Mouse (Mus musculus) MEL (cell line): ENCODE results near the gene Gnai3.

Source experiments
- CTCF ChIP-seq, 3 experiments: IDR thresholded peaks in 2 of 3; conservative IDR thresholded peaks in 1 of 3; 2 replicates each; pipeline ENCODE4 v1.5.1; 2011 to 2012; ENCODE audit warnings: low read length in 3 of 3, low read depth in 2 of 3, mild to moderate bottlenecking in 2 of 3, improper control_type of control experiment in 1 of 3, inconsistent platforms in 1 of 3, mixed read lengths in 1 of 3, moderate library complexity in 1 of 3; ENCODE audit not compliant: control insufficient read depth in 1 of 3, insufficient read depth in 1 of 3, poor library complexity in 1 of 3, severe bottlenecking in 1 of 3
- RAD21 ChIP-seq: IDR thresholded peaks from 2 replicates; pipeline ENCODE4 v1.6.1; 2011; ENCODE audit warnings: mild to moderate bottlenecking, low read depth, low read length, improper control_type of control experiment

- TF ChIP-seq CTCF (IDR thresholded peaks at IDR 0.05 in 2 of 3, conservative IDR thresholded peaks at IDR 0.05 in 1 of 3; ENCODE audit: control insufficient read depth in 1 of 3, insufficient read depth in 1 of 3, low read depth in 2 of 3, low read length in 3 of 3, poor library complexity in 1 of 3, severe bottlenecking in 1 of 3), result no peak
- no peak for TF ChIP-seq RAD21
Observed at GRCm38 (mm10) chr3:108067370-108067934, 78.5 kb downstream of the Gnai3 start.
